Mouse (Mus musculus) cerebellum, adult (tissue): ENCODE measurements around the gene Rsl1.
"Not testable (repeated sequence)": the region's sequence is repeated elsewhere in the genome, so short reads cannot be mapped to it uniquely, and the experiment has no call there.

ENCODE experiments used
- ATAC-seq: cut with Nextera tagmentation; 2 replicates; pipeline ENCODE4 v1.9.2; 2017; ENCODE audit warnings: mild to moderate bottlenecking, moderate library complexity, mixed read lengths; ENCODE audit not compliant: insufficient number of reproducible peaks, low FRiP score, low TSS enrichment

Gene Rsl1

DNA sequence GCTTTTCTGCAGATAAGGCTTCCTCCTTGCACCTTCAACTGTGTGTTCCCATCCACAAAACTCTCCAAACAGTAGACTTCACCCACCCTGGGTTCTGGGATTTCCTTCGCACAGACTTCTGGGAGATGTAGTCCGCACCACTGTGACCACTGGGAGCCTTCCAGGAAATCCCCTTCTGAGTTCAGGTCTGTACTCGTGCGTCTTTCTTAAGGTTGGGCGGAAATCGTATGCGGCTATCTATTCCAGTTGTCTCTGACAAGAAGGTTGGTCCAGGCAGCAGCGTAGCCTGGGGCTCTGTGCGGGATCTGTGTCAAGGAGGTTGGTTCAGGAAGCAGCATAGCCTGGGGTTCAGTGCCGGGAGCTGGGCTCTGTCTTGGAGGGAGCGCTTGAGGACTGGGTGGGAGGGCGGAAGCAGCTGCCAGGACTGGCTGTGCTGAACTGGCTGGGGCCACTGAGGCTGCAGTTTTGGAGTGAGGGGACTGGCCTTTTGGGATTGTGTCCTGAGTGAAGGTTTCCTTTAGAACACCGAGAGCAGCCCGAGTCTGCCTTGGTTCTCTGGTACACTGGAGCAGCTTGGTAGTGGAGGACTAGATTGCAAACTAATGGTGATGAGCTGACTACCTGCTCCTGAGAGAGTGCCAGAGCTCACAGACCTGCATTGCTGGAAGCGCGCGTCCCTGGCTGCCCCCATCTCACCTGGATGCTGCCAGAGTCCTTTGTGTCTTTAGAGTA lies at the start of gene Rsl1:
Rsl1 (plus strand) TSS at position 192 of the 732 bp plus-strand sequence.
- ATAC-seq: peak; percentile 97

DNA sequence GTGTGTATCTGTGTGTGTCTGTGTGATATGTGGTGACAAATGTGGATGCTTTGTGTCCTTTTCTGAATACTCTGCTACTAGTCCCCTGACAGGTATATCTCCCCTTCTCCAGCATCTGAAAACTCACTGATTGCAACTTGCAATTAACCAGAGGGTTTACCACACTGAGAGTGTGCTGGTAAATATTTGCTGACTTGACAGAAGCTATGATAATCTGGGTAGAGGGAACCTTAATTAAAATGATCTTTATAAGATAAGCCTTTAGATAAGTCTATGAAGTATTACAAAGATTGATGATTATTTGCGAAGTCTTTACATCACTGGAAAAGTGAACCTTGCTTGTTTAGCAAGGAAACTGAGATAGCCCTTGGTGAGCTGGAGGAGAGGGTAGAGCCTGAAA lies 48.5 kb upstream of the Rsl1 start:
- no peak for ATAC-seq

- ATAC-seq: 0 out of 2 replicates have a peak, but pooled peaks have one; percentile 3
These were observed 45.5 kb upstream of the Rsl1 start for GRCm38 (mm10) chr13:67127507-67127906.

DNA sequence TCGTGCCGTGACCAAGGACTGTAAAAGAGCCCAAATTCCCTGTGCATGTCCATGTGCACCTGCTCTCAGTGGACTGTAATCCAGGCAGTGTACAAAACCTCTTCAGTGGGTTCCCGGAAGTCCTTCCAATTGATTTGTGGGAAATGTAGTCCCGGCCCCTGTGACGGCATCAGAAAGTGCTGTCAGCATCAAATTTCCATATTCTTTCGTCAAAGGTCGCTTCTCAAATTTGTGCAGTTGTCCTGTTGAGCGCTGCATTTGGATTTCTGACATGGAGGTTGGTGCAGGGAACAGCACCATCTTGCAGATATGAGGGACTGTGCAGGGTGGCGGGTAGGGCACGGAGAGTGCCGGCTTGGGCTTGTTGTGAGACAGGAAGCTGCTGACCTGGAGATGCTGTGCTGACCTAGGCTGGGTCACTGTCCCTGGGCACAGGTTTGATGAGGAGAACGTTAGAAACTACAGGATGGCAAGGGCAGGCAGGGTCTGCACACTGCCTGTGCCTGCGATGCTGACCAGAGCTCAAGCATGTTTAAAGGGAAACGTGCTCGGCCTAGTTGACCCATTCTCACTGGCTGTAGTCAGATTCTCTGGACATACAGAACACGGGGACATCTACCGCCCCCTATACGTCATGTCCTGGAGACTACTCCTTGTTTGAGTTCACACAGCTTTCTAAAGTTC lies 44.8 kb upstream of the Rsl1 start:
- ATAC-seq: peak; percentile 99

GRCm38 (mm10) chr13:67166122-67166521 lies 6.9 kb upstream of the Rsl1 start:
- not testable (repeated sequence) for ATAC-seq

- ATAC-seq: no peak
These were observed 707 bp downstream of the Rsl1 start for GRCm38 (mm10) chr13:67173723-67174055.

DNA sequence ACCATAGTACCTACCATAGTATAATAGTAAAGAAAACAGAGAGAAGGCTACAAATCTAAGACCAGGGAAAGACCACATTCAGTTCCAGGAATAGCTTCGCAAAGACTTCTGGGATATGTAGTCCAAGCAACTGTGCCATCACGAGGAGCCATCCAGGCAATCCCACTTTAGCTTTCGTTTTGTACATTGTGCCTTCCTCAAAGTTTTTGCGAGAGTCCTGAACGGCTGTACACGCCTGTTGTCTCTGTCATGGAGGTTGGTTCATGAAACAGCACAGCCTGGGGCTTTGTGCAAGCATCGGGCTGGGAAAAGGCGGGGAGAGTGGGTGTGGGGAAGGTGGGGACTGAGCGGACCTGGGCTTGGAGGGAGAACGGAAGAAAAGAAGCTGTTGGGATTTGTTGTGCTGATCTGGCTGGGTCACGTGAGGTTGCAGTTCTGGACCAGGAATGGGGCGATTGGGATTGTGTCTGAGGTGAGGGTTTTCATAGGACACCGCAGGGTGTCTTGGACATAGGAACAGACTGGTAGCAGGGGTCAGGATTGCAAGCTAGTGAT lies 21.4 kb downstream of the Rsl1 start, which contains the start of gene Zfp455:
Zfp455 (plus strand) TSS at position 167 of the 555 bp plus-strand sequence.
- peak; percentile 89 for ATAC-seq

GRCm38 (mm10) chr13:67201656-67202055 lies 28.7 kb downstream of the Rsl1 start:
- ATAC-seq: no peak

DNA sequence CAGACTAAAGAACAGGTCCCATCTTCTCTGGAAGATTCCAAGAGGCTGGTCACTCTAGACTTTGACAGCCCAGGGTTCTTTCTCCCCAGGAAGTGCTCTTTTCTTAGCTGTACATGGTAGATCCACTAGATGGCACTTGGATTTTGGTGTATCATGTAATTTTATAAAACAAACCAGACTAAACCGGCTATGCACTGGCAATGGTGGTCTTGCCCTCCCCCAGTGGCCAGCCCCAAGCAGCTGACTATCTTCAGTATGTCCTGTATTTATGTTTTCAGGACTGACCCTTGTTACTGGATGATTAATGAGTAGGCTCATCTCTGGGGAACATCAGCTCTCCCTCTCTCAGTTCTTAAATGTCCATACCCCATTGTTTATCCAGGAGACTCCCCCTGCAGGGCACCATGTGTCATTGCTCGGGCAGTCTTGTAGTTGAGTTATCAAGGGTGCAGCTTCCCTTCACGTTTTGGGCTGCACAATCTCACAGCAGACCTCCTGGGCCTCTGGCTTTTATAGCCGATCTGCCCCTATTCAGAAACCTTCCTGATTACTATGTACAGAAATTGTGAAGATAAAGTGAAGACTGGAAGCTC lies 41.1 kb downstream of the Rsl1 start:
- no peak for ATAC-seq
